Mouse (Mus musculus) neural tube, embryonic 13.5 days (tissue): ENCODE results near the gene Asb4. TPM values are rescaled to one million over a fixed set of nuclear protein-coding genes. Genes with fewer than 3 reads are reported as not detected.
A peak's percentile ranks its signal among the peaks of the same experiment; 100 is the strongest.

Source experiments
- ATAC-seq: fragments of 200-750 bp; cut with Nextera tagmentation; 2 replicates; pipeline ENCODE4 v1.8.0; 2017; ENCODE audit warnings: low read depth, mild to moderate bottlenecking, moderate TSS enrichment, moderate library complexity
- H3K27ac ChIP-seq: fragments of 300-500 bp; sonication (generic); replicated peaks from 2 replicates; pipeline ENCODE4 v1.5.1; 2015; ENCODE audit warnings: moderate library complexity, mild to moderate bottlenecking, inconsistent platforms
- H3K27me3 ChIP-seq: fragments of 300-500 bp; sonication (generic); 2 replicates; pipeline ENCODE4 v1.6.1; 2015; ENCODE audit warnings: mild to moderate bottlenecking, inconsistent platforms
- H3K36me3 ChIP-seq: fragments of 300-500 bp; sonication (generic); 2 replicates; pipeline ENCODE4 v1.6.1; 2015; ENCODE audit warnings: mild to moderate bottlenecking, inconsistent platforms
- H3K4me1 ChIP-seq: fragments of 300-500 bp; sonication (generic); replicated peaks from 2 replicates; pipeline ENCODE4 v1.6.1; 2015; ENCODE audit warnings: inconsistent platforms
- H3K4me2 ChIP-seq: fragments of 300-500 bp; sonication (generic); 2 replicates; pipeline ENCODE4 v1.6.1; 2015; ENCODE audit warnings: inconsistent platforms, mild to moderate bottlenecking, moderate library complexity
- H3K4me3 ChIP-seq: fragments of 300-500 bp; sonication (generic); 2 replicates; pipeline ENCODE4 v1.5.1; 2015; ENCODE audit warnings: mild to moderate bottlenecking, inconsistent platforms
- H3K9ac ChIP-seq: fragments of 300-500 bp; sonication (generic); 2 replicates; pipeline ENCODE4 v1.6.1; 2015; ENCODE audit warnings: moderate library complexity, mild to moderate bottlenecking, inconsistent platforms
- H3K9me3 ChIP-seq: fragments of 300-500 bp; sonication (generic); 2 replicates; pipeline ENCODE4 v1.6.1; 2016; ENCODE audit warnings: inconsistent platforms
- WGBS: fragments of 180-500 bp; shearing (Covaris S2); methylation state at CpG from one replicate; pipeline ENCODE4 v1.1.7; 2015; 5-methylcytosine and 5-hydroxymethylcytosine counted together
- polyA plus RNA-seq: library from polyadenylated mRNA; unstranded; fragments of >200 nt; fragmentation: Nextera tagmentation; extraction: Ambion mirVana; gene quantifications from 2 replicates; pipeline ENCODE4 v1.2.1, GENCODE M21; 2015

Gene Asb4
- polyA plus RNA-seq, 1 experiment from 2014 or later, result 10.4 TPM

DNA sequence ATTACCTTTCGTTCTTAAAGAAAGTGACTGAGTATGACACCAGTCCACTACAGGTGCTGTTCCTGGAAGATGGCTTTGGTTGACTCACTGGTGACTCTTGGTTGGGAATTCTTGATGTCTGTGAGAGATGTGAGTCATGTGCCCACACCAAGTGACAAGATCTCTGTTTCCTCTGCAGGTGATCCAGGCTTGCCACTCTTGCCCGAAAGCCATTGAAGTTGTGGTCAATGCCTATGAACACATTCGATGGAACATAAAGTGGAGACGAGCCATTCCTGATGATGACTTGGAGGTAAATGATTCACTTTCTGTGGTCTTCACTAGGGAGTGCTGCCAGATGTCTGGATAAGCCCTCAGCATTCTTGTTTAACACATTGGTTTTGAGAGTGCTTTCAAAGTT lies 46.4 kb downstream of the Asb4 start:
- H3K4me2 ChIP-seq, result no peak overlapping the region
- no peaks in the 10 kb centered on the region for H3K9me3 ChIP-seq
- 97% methylated on average over 4 of the region's 4 CpGs for whole genome bisulfite sequencing
- no peaks in the 10 kb centered on the region for H3K4me1 ChIP-seq
- no peak overlapping the region for H3K4me3 ChIP-seq
- no peaks in the 10 kb centered on the region for H3K27me3 ChIP-seq
- no peak overlapping the region for H3K27ac ChIP-seq
- H3K9ac ChIP-seq, result no peak overlapping the region
- no peak for ATAC-seq
- H3K36me3 ChIP-seq, result no peaks in the 10 kb centered on the region

DNA sequence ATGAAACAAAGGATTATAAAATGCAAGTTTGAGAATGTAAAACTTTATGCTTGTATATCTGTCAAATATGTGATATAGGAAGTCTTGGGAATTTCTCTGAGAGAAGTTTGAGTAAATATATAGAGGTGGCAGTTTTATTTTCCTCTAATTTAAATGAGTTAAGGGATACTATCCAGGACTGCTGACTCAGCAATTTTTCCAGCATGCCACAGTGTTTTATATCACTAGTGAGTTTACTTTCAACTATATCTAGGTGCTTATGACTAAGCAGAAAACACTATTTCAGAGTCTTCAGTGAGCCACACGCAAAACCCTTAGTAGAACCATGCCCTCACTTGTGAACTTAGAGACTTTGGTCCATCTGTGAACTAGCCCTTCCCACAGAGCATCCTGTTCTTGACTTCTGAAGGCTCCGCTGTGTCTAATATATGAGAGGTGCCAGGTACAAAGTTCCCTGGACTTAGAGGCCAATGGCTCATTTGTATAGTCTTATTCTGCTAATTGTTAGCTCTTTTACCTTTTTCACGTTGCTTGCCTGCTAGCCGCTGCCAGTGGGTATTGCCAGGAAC lies 46.9 kb downstream of the Asb4 start:
- Histone ChIP-seq H3K27ac (no peak overlapping the region), H3K9me3 (no peaks in the 10 kb centered on the region)
- 95% methylated on average over 4 of the region's 4 CpGs for WGBS

DNA sequence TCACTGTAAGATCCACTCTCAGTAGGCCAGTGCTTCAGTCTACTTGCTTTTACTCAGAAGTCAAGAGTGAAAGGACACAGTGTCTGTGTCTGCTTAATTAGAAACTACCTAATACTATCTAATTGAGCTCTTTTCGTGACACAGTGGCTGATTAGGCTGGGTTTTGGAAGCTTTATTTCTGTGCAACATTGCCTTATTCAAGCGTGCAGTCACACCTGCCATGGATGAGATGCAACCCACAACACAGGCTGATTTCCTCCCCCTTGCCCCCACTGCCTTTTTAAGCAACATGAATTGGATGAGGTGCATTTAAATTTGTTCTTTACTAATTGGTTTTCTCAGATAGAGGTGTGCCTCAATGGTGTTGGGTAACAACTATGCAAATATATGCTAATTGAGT lies 50.7 kb downstream of the Asb4 start:
- H3K9ac ChIP-seq, result no peak overlapping the region
- H3K36me3 ChIP-seq, result no peaks in the 10 kb centered on the region
- H3K4me1 ChIP-seq, result no peaks in the 10 kb centered on the region
- H3K27ac ChIP-seq, result no peak overlapping the region
- peak; percentile 50; the same call in 1 of the 2 replicates for ATAC-seq
- 76% methylated on average over 2 of the region's 2 CpGs for WGBS
- H3K4me2 ChIP-seq, result no peak overlapping the region
- H3K4me3 ChIP-seq, result no peak overlapping the region
- no peaks in the 10 kb centered on the region for H3K27me3 ChIP-seq
- no peaks in the 10 kb centered on the region for H3K9me3 ChIP-seq

More for the DNA sequence above, 46.9 kb downstream of the Asb4 start:
- no peak for ATAC-seq
- Histone ChIP-seq H3K27me3 (no peaks in the 10 kb centered on the region), H3K9ac (no peak overlapping the region), H3K36me3 (no peaks in the 10 kb centered on the region), H3K4me1 (no peaks in the 10 kb centered on the region), H3K4me2 (no peak overlapping the region), H3K4me3 (no peak overlapping the region)

DNA sequence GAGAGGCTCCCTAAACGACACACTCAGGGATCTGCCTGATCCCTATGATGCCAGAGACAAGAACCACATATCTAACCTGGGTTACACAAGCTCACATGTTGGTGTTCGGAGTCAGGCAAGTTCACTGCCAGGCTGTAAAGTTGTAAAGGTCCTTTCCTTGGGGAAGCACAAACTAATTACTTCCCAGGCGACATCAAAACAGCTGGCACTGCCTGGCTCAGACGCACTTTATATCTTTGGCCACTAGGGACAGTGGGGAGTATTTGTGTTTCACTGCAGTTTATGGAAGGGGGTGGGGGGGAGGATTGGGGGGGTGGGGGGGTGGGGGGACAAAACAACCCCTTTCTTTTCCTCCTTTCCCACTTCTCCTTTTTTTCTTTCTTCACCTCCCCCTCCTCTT lies 54.6 kb downstream of the Asb4 start:
- Histone ChIP-seq H3K9ac (no peak overlapping the region), H3K27me3 (no peaks in the 10 kb centered on the region), H3K4me2 (no peak overlapping the region), H3K4me1 (peaks cover 5% of the 10 kb centered on the region; the same call in 1 of the 2 replicates), H3K36me3 (no peaks in the 10 kb centered on the region), H3K9me3 (no peaks in the 10 kb centered on the region), H3K27ac (no peak overlapping the region), H3K4me3 (no peak overlapping the region)
- 28% methylated on average over 4 of the region's 4 CpGs for WGBS
- ATAC-seq, result no peak

DNA sequence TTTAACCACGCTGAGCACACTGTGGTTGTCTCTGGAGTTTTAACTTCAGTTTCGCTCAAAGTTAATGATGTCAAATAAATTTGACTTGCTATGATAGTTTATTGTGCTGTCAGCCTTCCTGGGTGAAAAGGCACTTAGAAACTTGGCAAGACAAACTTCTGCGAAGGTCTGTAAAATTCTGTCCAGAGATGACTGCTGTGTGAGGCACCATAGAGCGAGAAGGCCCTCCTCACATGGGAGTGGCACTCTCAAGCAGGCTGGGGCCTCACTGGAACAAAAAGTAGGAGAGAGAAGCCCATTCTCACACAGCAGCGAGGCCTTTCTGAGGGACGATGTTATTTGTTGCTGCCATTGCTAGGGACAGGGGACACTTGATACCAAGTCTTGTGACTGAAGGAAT lies 58.0 kb downstream of the Asb4 start:
- Histone ChIP-seq H3K27ac (no peak overlapping the region), H3K9me3 (no peaks in the 10 kb centered on the region), H3K4me2 (no peak overlapping the region), H3K4me3 (no peak overlapping the region), H3K9ac (no peak overlapping the region), H3K27me3 (no peaks in the 10 kb centered on the region), H3K4me1 (peaks cover 10% of the 10 kb centered on the region; the same call in 1 of the 2 replicates), H3K36me3 (no peaks in the 10 kb centered on the region)
- no peak for ATAC-seq
- WGBS, result 86% methylated on average over 6 of the region's 6 CpGs

DNA sequence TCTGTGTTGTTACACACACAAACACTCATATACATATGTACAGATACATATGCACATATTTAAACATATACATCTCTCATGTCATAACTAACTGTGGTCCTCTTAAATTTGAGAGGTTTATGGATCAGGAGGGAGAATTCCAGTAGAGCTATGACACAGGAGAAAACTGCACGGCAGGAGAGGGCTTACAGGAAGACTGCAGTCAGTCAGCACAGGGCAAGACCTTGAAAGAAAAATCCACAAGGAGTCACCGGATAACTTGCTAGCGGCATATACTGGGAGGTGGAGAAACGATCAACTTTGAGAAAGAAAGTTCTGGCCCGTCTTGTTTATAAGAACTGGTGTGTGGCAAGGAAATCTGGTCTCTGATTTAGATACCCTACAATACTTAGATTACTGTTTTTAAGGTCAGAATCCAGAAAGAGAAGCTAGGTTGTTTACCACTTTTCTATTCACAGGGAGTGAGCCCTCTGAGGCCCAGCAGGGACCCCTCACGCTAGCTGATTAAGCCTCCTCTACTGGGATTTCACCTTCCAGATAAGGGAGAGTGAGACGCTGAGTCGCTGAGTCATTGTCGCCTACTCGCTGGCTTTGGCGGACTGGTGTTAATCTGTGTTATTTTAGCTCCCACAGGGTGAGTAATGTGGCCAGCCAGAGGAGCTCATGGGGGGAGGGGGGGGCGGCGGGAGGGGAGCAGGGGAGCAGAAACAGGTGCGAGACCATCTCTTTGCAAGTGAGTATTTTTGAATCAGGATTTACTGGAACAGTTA lies 59.3 kb downstream of the Asb4 start:
- peaks cover 11% of the 10 kb centered on the region; the same call in 1 of the 2 replicates for H3K4me1 ChIP-seq
- no peaks in the 10 kb centered on the region for H3K9me3 ChIP-seq
- peak overlapping the region; percentile 21 for H3K4me2 ChIP-seq
- no peak for ATAC-seq
- H3K27me3 ChIP-seq, result no peaks in the 10 kb centered on the region
- H3K36me3 ChIP-seq, result no peaks in the 10 kb centered on the region
- no peak overlapping the region for H3K9ac ChIP-seq
- no peak overlapping the region for H3K4me3 ChIP-seq
- 18% methylated on average over 14 of the region's 14 CpGs for WGBS
- H3K27ac ChIP-seq, result no peak overlapping the region

DNA sequence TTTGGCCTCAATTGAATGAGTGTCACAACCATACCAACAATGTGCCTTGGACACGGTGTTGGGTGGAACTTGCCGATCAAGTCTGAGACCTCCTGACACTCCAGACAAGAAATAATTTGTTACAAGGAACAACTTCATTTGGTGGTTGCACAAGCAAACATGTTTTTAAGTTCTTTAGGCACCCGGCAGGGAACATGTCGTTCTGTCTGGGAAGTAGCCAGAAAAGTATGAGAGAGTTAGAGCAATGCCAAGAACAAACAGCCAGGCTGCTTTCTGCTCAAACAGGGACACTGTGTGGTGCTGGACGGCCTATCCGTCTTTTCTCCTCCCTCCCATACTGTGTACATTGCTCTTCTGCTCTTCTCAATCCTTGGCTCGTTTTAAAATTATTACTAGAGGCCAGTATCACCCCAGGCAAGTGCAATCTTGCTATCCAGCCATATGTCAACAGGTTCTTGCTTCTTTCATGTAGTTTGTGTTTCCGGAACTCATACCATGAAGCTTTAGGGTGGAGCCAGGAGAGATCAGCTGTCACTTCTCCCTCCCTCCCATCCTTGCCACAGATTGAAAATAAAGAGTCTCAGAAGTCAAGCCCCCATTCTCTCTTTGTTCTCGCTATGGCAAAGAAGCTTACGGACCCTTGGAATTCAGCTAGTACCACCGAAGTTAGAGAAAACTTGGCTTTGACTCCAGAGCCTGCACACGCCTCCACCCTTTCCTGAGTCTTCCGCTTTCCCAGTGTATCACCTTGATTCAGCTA lies 60.1 kb downstream of the Asb4 start:
- Histone ChIP-seq H3K4me2 (peak overlapping the region; percentile 21; the same call in 1 of the 2 replicates), H3K4me1 (peaks cover 17% of the 10 kb centered on the region; the same call in 1 of the 2 replicates), H3K9ac (no peak overlapping the region), H3K4me3 (no peak overlapping the region), H3K9me3 (no peaks in the 10 kb centered on the region), H3K27me3 (no peaks in the 10 kb centered on the region), H3K36me3 (no peaks in the 10 kb centered on the region), H3K27ac (no peak overlapping the region)
- ATAC-seq, result no peak
- WGBS, result 44% methylated on average over 13 of the region's 13 CpGs

DNA sequence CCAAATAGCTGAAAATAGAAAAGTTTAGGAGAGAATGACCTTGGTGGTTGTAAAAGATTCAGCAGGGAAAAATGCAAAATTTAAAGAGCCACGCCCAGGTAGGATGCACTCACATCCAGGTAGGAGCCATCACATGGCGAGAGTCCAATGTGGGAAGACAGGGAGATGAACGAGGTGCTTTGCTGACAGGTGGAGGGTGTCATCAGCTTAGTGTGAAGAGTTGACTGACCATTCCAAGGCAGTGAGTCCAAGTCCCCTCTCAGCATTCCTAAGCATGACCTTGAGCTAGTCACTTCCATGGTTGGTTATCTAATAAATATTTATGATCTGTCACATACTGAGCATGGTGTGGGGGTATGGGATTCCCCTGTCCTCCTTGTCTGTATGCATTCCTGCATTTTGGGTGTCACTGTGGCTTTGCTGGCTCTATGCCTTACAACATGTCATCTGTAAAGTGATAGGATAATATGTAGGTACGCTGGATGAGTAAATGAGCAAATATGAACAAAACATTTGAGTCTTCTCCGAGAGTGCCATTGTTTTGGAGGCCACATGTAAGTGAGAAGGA lies 61.2 kb downstream of the Asb4 start:
- no peaks in the 10 kb centered on the region for H3K36me3 ChIP-seq
- H3K4me2 ChIP-seq, result no peak overlapping the region
- H3K9ac ChIP-seq, result no peak overlapping the region
- no peak for ATAC-seq
- no peak overlapping the region for H3K4me3 ChIP-seq
- H3K27me3 ChIP-seq, result no peaks in the 10 kb centered on the region
- H3K27ac ChIP-seq, result no peak overlapping the region
- no peaks in the 10 kb centered on the region for H3K9me3 ChIP-seq
- 93% methylated on average over 5 of the region's 5 CpGs for WGBS
- peaks cover 17% of the 10 kb centered on the region; the same call in 1 of the 2 replicates for H3K4me1 ChIP-seq

DNA sequence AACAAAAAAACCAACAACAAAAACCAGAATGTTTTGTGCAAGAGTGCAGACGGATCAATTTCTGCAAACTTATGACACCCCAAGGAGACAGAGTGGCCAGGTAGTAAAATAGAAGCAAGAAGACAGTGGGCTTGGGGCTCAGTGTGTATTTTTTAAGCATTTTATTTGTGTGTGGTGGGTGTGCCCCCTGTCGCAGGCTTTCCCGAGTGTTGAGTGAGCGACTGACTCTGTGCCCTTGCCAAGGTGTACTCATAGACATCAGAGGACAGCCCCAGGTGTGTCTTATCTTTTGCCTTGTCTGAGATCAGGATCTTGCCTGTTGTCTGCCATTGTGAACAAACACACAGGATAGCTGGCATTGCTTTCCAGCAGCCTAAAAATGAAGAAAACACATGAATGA lies 63.8 kb downstream of the Asb4 start:
- WGBS, result 89% methylated on average over 4 of the region's 4 CpGs
- no peak for ATAC-seq
- no peaks in the 10 kb centered on the region for H3K36me3 ChIP-seq
- no peaks in the 10 kb centered on the region for H3K27me3 ChIP-seq
- no peak overlapping the region for H3K9ac ChIP-seq
- no peak overlapping the region for H3K4me2 ChIP-seq
- no peak overlapping the region for H3K27ac ChIP-seq
- H3K4me1 ChIP-seq, result peaks cover 17% of the 10 kb centered on the region; the same call in 1 of the 2 replicates
- no peaks in the 10 kb centered on the region for H3K9me3 ChIP-seq
- H3K4me3 ChIP-seq, result no peak overlapping the region

DNA sequence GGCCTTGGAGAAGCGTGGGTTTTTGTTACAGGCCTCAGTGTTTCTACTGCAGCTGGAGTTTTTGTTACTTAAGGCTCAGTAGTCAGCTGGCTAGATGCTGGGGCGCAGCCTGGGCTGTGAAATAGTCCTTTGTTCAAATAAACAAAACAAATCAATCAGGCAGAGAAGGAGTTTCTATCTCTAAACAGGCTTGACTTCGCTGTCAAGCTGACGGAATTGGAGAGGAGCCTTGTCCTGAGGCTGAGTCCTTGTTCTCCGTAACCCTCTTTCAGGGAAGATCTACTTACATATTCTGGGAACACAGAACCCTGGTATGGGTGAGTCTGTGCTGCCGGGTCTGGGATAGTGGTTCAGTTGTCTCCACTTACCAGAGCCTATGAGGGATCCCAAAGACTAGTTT lies 64.4 kb downstream of the Asb4 start:
- WGBS, result 36% methylated on average over 6 of the region's 6 CpGs
- Histone ChIP-seq H3K4me2 (no peak overlapping the region), H3K27ac (no peak overlapping the region), H3K4me1 (peaks cover 14% of the 10 kb centered on the region; the same call in 1 of the 2 replicates), H3K36me3 (no peaks in the 10 kb centered on the region), H3K4me3 (no peak overlapping the region), H3K9ac (no peak overlapping the region), H3K9me3 (no peaks in the 10 kb centered on the region), H3K27me3 (no peaks in the 10 kb centered on the region)
- ATAC-seq, result no peak

DNA sequence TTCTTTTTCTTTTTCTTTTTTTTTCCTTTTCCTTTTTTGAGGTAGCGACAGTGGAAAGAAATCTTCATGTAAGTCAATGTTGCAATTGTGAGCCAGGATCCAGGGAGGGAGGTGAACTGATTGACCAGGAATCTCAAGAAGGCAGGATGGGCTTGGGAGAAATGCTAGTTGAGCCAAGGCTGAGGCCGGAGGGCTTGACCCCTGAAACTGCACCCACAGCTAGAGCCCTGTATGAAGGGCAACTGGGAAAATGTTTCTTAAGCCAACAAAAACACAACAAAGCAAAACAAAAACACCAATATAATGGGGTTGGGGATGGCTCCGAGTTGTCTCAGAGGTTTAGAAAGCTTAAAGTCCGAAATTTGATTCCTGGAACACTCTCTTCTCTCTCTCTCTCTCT lies 65.2 kb downstream of the Asb4 start:
- Histone ChIP-seq H3K4me1 (0 out of 2 replicates have a peak, but pooled peaks cover 6% of the 10 kb centered on the region), H3K9me3 (no peaks in the 10 kb centered on the region), H3K27ac (no peak overlapping the region), H3K9ac (no peak overlapping the region), H3K36me3 (no peaks in the 10 kb centered on the region), H3K4me2 (no peak overlapping the region), H3K27me3 (no peaks in the 10 kb centered on the region), H3K4me3 (no peak overlapping the region)
- 68% methylated on average over 4 of the region's 4 CpGs for WGBS
- ATAC-seq, result no peak

DNA sequence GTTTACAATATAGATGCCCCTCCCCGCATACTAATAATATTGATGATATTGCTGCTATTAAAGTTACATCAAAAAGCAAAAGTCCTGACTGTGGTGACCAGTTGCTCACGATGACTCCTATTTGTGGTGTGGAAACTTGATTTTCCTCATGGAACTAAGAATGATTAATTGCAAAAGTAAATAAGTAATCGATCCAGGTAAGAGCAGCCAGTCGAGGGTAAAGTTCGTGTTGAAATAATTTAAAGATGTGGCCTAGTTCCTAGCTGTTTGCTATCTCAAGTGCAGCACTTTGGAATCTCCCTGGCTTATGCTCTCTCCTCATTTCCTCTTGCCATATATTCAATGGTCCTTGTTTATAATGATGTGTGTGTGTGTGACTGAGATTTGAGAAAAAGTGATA lies 66.7 kb downstream of the Asb4 start:
- Histone ChIP-seq H3K4me1 (0 out of 2 replicates have a peak, but pooled peaks cover 6% of the 10 kb centered on the region), H3K27ac (no peak overlapping the region), H3K9me3 (no peaks in the 10 kb centered on the region), H3K27me3 (no peaks in the 10 kb centered on the region), H3K9ac (no peak overlapping the region), H3K36me3 (no peaks in the 10 kb centered on the region), H3K4me3 (no peak overlapping the region), H3K4me2 (no peak overlapping the region)
- no peak for ATAC-seq
- WGBS, result 94% methylated on average over 5 of the region's 5 CpGs
